Mouse (Mus musculus): Measurements from ENCODE around the gene Prune2.

The Prune2 gene

DNA sequence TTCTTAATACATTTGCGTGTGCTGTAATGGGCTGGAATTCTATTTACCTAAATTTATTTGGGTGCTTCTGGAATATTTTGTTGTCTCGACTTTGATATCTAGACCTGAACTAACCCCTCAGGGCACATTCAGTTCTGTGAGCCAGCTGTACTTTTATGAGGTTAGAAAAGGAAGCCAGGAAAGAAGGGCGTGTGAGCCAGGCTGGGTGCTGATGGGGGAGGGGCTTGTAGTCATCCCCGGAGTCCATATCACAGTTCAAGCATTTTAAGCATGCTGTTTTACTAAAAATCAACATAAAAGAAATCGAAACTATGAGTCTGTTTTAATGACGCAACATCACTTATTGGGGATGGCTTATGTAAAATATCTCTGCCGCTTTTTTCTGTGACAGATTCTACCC, 42.0 kb downstream of the Prune2 start:
- in situ Hi-C loops (cut with MseI, MboI), result no loop called here

DNA sequence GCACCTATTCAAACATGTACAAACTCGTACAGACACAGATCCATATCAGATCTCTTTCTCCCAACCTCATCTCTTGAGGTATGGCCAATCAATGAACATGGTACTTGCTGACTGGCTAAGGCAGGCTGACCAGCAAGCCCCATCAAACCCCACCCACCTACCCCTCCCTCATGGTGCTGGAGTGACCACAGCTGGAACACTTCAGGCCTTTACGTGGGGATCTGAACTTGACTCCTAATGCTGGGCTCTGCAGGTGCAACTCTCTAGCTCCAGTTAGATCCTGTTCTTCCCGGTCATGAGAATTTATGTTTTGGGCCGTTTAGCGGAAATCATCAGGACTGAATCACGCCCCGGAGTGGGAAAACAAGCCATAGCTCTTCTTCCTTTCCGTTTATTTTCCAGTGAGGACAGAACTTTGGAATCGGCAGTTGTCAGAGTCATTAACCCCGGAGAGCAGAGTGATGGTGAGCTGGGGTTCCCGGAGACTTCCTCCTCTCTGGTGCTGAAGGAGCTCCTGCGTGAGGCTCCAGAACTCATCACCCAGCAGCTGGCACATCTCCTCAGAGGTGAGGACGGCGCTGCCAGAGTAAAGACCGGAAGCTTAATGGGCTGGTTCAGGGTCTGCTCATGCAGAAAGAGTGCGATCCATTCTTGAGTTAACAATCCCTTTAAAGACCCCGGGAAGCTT, 50.4 kb downstream of the Prune2 start:
- in situ Hi-C loops (cut with MseI, MboI), result no loop called here

DNA sequence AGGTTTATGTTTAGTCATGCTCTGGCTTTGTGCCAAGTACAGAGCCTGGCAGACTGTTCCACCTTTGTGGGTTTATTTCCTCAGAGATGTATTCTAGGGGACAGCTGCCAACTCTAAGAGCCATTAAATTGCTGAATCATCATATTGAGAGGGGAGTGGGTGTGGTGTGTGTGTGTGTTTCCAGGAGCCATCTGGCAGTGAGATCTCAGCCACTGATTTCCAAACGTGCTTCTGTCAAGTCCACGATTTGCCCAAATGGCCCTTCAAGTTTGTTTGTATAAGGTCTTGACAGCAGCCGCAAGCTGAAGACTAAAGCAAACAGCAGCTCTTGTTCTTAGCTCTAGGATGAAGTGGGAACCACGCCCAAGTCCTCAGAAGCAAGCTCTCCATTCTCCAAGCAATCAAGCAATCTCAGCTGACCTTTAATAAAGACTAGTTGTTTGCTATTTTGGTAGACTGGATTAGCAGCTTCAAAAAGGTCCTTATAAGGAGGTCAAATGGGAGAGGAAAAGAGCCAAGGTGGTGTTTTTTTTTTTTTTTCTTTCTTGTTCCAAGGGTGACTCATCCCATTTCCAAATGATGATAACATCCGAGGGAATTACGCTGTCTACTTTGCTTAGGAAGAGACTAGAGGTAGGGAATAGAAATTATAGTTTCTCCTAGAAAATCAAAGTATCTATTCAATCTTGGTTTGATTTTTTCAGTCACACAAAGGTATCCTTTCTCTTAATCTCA, 55.5 kb downstream of the Prune2 start:
- in situ Hi-C loops (cut with MseI, MboI), result no loop called here

DNA sequence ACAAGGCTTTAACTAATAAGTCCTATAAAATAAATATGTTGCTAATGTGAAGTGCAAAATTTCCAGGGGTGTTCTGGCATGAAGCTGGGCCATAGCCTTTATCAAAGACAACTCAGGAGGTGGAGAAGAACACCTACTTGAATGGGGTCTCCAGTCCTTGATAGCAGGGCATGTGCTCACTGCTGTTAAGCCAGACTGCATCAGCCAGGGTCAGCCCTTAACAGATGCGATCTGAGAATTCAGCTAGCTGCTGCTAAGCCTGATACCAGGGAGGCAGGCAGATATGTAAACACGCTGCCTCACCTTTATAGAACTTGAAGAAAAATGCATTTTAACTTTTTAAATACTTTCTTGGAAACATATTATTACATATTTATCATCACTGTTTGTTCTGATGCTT, 57.2 kb downstream of the Prune2 start:
- in situ Hi-C loops (cut with MseI, MboI), result no loop called here

- in situ Hi-C loops (cut with MseI, MboI), result no loop called here
Measured at GRCm38 (mm10) chr19:17014337-17015124, 58.6 kb downstream of the Prune2 start.

DNA sequence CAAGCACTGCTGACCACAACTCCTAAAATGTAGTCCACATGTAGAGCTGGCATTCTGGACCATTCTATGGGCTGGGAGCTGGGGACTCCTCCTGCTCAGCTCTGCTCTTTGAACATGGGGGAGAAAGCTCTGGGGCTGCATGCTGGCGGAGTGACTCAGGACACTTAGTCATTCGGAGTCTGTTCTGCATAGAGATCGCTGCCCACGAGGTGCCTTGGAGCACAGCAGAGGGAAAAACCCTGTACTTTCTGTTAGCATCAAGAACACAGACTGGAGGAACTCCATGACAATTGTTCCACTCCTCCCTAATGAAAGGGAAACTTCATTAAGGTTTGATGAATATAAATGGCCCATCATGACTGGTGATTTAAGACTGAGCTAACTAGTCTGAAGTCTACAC, 68.8 kb downstream of the Prune2 start:
- in situ Hi-C loops (cut with MseI, MboI), result loop anchor here (10.0 kb wide), 2 partner anchors 120 to 130 kb away; no protein-coding TSS in a partner anchor

GRCm38 (mm10) chr19:17030276-17030675, 74.4 kb downstream of the Prune2 start:
- in situ Hi-C loops (cut with MseI, MboI), result loop anchor here in 1 of 2 experiments (10.0 kb wide), 1 partner anchor 235 kb away; no protein-coding TSS in a partner anchor

DNA sequence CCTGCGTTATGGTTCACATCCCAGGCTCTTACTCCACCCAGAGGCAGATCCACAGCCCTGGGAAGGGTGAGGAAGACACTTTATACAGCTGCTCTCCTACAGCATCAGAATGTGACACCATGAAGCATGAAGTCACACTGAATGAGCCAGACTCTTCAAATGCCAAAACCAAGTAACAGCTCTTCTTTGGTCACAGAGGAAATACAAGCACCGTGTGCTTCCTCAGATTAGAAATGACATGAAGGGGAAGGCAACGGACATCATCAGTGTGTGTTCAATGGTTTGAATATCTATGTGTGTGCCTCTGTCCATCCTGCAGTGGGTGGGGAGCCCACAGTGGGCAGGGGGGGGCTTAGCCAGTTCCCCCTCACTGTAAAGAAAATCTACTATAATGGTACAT, 76.4 kb downstream of the Prune2 start:
- in situ Hi-C loops (cut with MseI, MboI), result loop anchor here in 1 of 2 experiments (10.0 kb wide), 1 partner anchor 238 kb away; no protein-coding TSS in a partner anchor

DNA sequence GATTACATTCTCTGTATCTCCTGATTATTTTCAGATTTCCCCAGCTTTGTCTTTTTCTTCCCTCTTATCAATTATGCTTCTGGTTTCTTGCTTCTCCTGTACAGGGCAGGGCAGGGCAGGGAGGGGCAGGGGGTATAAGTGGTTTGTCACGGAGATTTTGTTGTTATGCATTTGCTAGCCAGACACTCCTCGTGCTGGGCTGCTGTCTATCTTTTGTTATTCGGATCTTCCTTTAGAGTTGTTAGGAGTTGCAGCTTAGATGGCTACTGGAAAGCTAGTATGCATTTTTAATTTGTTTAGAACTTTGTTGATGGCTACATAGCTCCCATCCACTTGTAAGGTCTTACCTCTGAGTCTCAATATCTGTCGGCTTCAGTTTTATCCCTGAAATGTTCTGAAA, 91.0 kb downstream of the Prune2 start:
- in situ Hi-C loops (cut with MseI, MboI), result no loop called here

GRCm38 (mm10) chr19:17055892-17056291, 100.0 kb downstream of the Prune2 start:
- in situ Hi-C loops (cut with MseI, MboI), result no loop called here

- in situ Hi-C loops (cut with MseI, MboI), result no loop called here
Measured at GRCm38 (mm10) chr19:17060106-17060505, 104.2 kb downstream of the Prune2 start.

- in situ Hi-C loops (cut with MseI, MboI), result no loop called here
Measured at GRCm38 (mm10) chr19:17064421-17064820, 108.5 kb downstream of the Prune2 start.

DNA sequence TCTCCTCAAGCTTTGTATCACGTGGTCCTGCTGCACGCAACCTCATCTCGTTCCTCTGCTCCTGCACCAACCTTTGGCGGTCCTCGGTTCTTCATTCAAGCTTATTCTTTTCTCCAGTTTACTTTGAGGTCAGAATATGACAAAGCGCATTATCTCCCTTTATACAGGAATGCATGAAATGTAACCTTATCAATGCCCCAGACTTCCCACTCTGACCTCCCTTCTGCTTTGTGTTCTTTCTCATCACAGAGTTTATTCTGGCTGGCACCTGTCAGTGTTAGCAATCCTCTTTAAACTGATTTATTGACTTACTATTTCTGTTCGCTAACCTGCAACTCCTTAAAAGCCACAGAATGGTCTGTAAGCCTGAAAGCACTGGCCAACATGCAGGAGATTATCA, 113.1 kb downstream of the Prune2 start:
- in situ Hi-C loops (cut with MseI, MboI), result no loop called here

DNA sequence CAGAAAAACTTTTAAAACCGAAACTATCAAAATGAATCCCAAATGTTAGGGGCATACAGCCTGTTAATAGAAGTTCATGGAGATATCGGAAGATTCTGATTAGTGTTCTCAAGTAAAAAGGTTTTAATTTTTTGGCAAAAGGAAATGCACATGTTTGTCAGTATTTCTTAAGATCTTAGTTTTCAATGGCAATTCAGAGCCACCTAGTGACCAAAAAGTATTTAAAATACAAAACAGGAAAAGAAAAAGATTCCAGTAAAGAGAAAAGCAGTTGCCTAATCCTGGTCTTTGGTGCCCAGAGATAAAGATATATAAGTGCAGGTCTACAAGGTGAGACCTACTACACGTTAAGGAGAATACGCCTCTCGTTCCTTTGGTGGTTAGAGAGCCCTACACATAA, 115.3 kb downstream of the Prune2 start:
- in situ Hi-C loops (cut with MseI, MboI), result no loop called here

- in situ Hi-C loops (cut with MseI, MboI), result no loop called here
Measured at GRCm38 (mm10) chr19:17072245-17072644, 116.3 kb downstream of the Prune2 start.

GRCm38 (mm10) chr19:17078643-17079316, 122.9 kb downstream of the Prune2 start:
- in situ Hi-C loops (cut with MseI, MboI), result no loop called here

GRCm38 (mm10) chr19:17081382-17081781, 125.5 kb downstream of the Prune2 start:
- in situ Hi-C loops (cut with MseI, MboI), result no loop called here

DNA sequence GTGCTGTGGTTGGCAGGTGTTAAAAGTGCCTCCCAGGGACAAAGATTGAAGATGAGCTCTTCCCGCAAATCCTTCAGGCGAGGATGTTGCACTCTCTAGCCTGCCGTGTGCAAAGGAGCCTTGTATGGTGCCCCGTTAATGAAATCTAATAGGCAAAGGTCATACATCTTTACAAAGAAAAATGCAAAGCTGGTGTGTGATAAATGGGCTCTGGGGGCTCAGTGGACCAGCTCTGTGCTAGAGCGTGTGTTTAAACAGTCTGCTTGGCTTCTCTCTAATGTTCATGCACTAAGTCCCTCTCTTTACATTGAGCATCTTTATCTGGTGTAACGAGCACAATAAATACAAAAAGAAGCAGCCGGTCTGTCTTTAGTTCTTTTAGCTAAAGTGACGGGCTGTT, 138.1 kb downstream of the Prune2 start:
- in situ Hi-C loops (cut with MseI, MboI), result no loop called here

- in situ Hi-C loops (cut with MseI, MboI), result no loop called here
Measured at GRCm38 (mm10) chr19:17096338-17096737, 140.4 kb downstream of the Prune2 start.

DNA sequence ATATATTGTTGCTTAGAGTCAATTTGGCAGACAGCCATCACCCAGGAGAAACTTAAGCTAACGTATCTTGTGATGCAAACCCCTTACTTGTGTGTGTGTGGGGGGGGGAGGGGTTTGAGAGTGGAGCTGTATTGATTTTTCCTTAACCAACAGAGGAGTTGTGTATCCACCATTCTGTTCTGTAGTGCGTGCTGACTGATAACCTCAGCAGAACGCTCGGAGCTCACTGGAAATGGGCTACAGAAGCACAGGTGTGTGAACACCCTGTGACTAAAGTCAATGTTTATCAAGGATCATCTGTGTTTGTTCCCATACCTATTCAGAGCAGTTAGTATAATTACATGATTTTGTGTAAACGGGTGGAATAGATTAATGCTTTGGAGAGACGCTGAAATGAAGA, 141.3 kb downstream of the Prune2 start:
- in situ Hi-C loops (cut with MseI, MboI), result no loop called here

DNA sequence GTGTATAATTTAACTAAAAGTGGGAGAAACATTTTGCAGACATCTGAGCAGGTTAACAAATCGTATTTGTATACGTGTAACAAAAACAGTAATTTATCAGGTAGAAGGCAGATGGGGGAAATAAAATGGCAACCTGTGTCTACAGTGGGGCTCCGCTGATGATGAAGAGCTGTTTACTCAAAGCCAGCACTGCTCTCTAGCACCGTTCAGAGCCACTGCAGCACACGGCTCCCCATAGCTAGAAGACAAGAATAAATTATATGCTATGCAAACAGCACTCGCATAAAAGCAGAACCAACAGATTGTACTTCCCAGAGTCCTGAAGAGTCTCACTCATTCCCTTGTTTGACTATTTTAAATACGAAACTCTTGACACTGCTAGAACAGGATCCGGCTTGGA, 152.9 kb downstream of the Prune2 start:
- in situ Hi-C loops (cut with MseI, MboI), result no loop called here
